Mouse (Mus musculus): ENCODE results near the gene Tpsab1.
A peak's percentile ranks its signal among the peaks of the same experiment; 100 is the strongest.

The Tpsab1 gene

DNA sequence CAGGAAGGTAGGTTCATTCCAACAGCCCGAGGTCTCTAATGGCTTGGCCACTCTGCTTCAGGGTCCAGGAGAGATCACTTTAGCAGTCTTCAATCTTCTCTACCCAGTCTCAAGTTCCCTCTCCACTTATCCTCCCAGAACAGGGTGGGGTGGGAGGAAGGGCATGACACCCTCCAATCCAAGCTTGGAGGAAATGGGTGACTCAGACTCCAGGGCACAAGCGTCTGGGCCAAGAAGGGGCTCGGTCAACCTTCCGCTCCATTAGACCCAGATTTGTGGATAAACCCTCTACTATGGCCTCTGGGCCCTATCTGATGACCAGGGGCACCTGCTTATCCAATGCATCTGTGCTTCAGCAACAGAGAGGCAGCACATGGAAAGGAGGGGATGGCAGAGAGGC lies at the start of gene Tpsab1:
Gene Tpsab1 (minus strand): TSS at position 101 of the 400 bp plus-strand sequence.
- no peak for DNase-seq (ENCODE audit: low read depth, low spot score)

DNA sequence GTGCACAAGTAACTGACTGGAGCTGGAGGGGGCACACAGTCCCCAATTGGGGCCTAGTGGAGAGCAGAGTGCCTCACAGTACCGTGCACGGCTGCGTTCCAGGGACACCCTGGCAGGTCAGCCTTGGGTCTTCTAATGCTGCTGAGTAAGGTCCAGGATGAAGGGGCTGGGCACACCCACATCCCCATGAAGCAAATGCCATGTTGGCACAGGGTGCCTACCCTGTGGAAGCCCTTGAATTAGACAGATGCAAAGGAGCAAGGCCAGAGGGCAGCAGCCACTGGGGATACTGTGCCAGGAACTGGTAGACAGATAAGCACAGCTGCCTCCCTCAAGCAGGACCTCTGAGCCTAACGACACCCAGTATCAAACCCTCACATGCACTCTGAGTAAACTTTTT lies 49.2 kb upstream of the Tpsab1 start:
- no peak for DNase-seq (ENCODE audit: low read depth, low spot score)

DNA sequence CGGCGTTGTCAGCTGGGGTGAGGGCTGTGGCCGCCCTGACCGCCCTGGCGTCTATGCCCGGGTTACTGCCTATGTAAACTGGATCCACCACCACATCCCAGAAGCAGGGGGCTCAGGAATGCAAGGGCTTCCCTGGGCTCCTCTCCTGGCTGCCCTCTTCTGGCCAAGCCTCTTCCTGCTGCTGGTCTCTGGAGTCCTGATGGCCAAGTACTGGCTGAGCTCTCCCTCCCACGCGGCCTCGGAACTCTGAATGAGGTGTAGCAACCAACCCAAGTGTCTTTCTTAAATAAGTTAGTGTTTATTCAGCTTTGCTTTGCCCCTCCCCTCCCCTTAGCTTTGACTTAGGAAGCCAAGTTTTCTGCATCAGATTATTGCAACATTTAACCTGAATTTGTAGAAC lies 28.6 kb upstream of the Tpsab1 start:
- no peak for DNase-seq (ENCODE audit: low read depth, low spot score)

DNA sequence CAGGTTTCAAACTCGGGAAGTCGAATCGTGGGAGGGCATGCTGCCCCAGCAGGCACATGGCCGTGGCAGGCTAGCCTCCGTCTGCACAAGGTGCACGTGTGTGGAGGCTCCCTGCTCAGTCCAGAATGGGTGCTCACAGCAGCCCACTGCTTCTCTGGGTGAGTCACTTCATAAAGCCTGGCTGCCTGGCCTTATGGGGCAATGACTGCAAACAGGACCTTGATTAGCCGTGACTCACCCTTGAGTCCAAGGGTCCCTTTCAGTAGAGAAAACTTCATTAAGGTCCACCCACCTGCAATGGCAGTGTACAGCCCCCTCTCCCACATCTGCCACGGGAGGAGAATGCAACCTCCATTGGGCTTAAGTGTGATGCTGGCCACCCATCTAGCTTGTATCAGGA lies 27.1 kb upstream of the Tpsab1 start:
- DNase-seq (ENCODE audit: low read depth, low spot score), result no peak

GRCm38 (mm10) chr17:25368973-25369372 lies 23.6 kb upstream of the Tpsab1 start, which contains the start of gene Tpsg1:
Tpsg1 (plus strand) TSS chr17:25369273.
- DNase-seq (ENCODE audit: low read depth, low spot score), result no peak

DNA sequence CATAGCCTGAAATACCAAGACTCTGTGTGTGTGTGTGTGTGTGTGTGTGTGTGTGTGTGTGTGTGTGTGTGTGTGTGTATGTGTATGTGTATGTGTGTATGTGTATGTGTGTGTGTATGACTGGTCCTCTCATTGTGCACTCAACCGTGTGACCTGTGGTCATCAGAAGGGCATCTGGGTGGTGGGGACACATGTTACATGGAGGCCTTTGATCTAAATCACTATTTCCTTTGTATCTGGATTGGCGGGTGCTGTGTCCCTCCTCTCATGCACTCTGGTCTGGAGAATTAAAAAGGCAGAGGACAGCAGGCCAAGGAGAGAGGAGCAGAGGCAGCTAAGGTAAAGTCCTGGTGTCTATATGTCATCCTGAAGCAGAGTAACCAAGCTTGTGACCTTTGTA lies 20.6 kb upstream of the Tpsab1 start, which contains the start of gene Tpsb2:
Gene Tpsb2 (plus strand): TSS at position 301 of the 400 bp plus-strand sequence.
- no peak for DNase-seq (ENCODE audit: low read depth, low spot score)

DNA sequence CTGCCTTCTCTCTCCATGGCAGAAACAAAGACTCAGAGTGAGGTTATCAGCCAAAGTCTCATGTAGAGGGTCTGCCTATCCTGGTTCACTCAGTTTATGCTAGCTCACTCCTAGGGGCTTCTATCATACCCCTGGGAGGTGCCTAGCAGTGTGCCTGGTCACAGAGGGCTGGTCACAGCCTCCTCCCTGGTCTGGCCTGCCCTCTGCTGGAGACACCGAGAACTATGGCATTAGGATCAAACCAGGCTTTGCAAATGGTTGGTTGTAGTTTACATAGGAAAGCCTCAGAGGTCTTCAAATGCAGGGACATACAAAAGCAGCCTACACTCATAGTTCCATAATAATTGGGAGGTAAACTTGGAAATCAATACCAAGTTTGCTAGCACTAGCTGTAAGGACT lies 18.4 kb upstream of the Tpsab1 start:
- DNase-seq (ENCODE audit: low read depth, low spot score), result peak; percentile 27

DNA sequence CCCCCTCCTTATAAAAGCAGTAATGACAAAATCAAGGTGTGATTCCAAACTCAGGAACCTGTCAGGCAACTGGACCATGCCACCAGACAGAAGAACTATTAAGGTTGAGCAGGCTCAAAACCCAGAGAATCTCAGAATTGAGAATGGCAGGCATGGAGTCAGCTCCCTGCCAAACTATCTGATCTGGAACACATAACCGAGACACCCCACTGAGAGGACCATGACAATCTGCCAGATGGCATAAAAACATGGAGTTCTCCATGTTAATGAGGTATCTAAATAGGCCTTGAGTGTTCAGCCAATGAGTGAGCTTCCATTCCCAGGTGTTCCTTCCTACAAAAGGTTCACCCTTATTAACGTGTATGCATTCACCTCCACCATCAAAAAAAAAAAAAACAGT lies 15.9 kb upstream of the Tpsab1 start:
- no peak for DNase-seq (ENCODE audit: low read depth, low spot score)

- DNase-seq (ENCODE audit: low read depth, low spot score), result no peak
Observed at GRCm38 (mm10) chr17:25341490-25341889, 3.9 kb downstream of the Tpsab1 start.

DNA sequence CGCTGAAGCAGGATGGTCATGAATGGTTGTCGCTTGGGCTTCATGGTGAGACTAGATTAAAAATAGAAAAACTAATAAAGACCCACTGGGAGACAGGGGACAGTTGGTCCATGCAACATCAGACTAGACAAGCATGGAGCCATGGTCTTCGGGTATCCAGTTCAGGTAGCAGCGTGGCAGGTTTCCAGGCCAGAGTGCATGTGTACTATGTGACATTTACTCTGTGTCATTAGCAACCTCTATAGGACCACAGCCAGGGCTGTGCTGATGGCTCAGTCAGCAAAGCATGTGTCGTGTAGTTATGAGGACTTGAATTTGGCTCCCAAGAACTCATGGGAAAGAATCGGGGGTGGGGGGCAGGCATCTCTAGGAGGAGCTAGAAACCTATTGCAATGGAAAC lies 5.4 kb downstream of the Tpsab1 start:
- no peak for DNase-seq (ENCODE audit: low read depth, low spot score)

GRCm38 (mm10) chr17:25338218-25338617 lies 7.1 kb downstream of the Tpsab1 start:
- DNase-seq (ENCODE audit: low read depth, low spot score), result no peak

GRCm38 (mm10) chr17:25333943-25334342 lies 11.4 kb downstream of the Tpsab1 start:
- DNase-seq (ENCODE audit: low read depth, low spot score), result peak; percentile 70

DNA sequence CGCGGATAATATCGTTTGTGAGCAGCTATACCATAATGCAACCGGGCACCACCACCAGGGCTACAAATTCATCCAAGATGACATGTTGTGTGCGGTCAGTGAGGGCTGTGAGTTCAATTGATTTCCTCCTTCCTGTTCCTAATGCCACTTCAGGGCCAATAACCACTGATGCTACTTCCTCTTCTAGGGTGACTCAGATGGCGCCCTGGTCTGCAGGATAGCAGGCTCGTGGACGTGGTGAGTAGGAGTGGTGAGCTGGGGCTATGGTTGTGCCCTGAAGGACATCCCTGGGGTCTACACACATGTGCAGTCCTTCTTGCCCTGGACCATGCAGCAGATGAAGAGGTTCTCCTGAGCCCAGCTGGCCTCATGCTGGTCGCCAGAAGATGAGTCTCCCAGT lies 13.0 kb downstream of the Tpsab1 start:
- DNase-seq (ENCODE audit: low read depth, low spot score), result no peak

- DNase-seq (ENCODE audit: low read depth, low spot score), result no peak
Observed at GRCm38 (mm10) chr17:25322930-25323329, 22.4 kb downstream of the Tpsab1 start.

DNA sequence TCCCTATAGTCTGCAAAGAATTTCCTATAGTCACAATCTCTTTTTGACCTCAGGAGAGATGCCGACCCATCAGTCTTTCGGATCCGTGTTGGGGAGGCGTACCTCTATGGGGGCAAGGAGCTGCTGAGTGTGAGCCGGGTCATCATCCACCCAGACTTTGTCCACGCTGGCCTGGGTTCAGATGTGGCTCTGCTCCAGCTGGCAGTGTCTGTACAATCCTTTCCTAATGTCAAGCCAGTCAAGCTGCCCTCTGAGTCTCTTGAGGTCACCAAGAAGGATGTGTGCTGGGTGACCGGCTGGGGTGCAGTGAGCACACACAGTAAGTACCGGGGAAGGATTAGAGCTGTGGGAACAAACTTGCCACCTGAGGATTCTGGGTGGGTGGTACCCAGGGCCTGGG lies 24.5 kb downstream of the Tpsab1 start:
- no peak for DNase-seq (ENCODE audit: low read depth, low spot score)

- DNase-seq (ENCODE audit: low read depth, low spot score), result no peak
Observed at GRCm38 (mm10) chr17:25318354-25318753, 27.0 kb downstream of the Tpsab1 start, which contains the start of gene Prss29. Prss29 (plus strand) TSS chr17:25318654.

- no peak for DNase-seq (ENCODE audit: low read depth, low spot score)
Observed at GRCm38 (mm10) chr17:25308346-25308745, 37.0 kb downstream of the Tpsab1 start, which contains the start of gene Prss28. Prss28 (plus strand) TSS chr17:25308646.

DNA sequence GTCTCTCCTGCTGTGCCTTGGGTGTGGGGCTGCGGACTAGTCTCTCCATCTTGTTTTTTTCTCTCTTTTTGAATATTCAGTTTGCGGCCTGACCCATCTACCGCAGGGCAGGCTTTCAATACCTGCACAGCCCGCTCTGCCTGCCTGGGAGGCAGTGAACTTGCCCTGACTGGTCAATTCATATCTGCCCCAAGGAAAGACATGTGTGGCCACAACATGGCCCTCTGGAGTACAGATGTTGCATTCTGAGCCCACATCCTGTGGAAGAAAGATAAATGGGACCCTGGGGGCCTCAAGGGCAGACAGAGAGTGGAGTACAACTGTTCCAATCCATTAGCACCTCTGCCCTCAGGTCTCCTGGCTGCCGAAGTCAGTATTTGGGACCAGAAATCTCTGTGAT lies 47.3 kb downstream of the Tpsab1 start, which contains the start of gene Prss34:
Gene Prss34 (plus strand): TSS at position 301 of the 400 bp plus-strand sequence.
- DNase-seq (ENCODE audit: low read depth, low spot score), result no peak

- no peak for DNase-seq (ENCODE audit: low read depth, low spot score)
Observed at GRCm38 (mm10) chr17:25294111-25294510, 51.3 kb downstream of the Tpsab1 start.

GRCm38 (mm10) chr17:25293495-25293894 lies 51.9 kb downstream of the Tpsab1 start:
- DNase-seq (ENCODE audit: low read depth, low spot score), result no peak
